Mouse (Mus musculus): Measurements from ENCODE around the gene Spef1. TPM values are rescaled to one million over a fixed set of nuclear protein-coding genes. Genes with fewer than 3 reads are reported as not detected.

The Spef1 gene
- 2.2 and 2.6 TPM in 2 replicates for polyA plus RNA-seq (2015; fragmentation: Nextera tagmentation; extraction: Ambion mirVana)

GRCm38 (mm10) chr2:131186771-131187601 is at the start of gene Spef1, which contains the start of gene Cdc25b:
TSS of gene Spef1 (minus strand) at chr2:131187282.
TSS of gene Cdc25b (plus strand) at chr2:131186949.

GRCm38 (mm10) chr2:131233307-131234126 is 46.4 kb upstream of the Spef1 start, which contains the start of gene Mavs:
TSS of gene Mavs (plus strand) at chr2:131234063.

GRCm38 (mm10) chr2:131206778-131207177 is 19.7 kb upstream of the Spef1 start, which contains the start of gene Ap5s1:
TSS of gene Ap5s1 (plus strand) at chr2:131207078.

GRCm38 (mm10) chr2:131179990-131180587 is 7.0 kb downstream of the Spef1 start, which contains the start of gene Cenpb:
TSS of gene Cenpb (minus strand) at chr2:131180067.

GRCm38 (mm10) chr2:131159938-131160581 is 27.0 kb downstream of the Spef1 start, which contains the start of gene 1700037H04Rik:
TSS of gene 1700037H04Rik (minus strand) at chr2:131160081.

GRCm38 (mm10) chr2:131132930-131133547 is 54.0 kb downstream of the Spef1 start, which contains the start of gene Gm11037:
TSS of gene Gm11037 (plus strand) at chr2:131133497.

GRCm38 (mm10) chr2:131127161-131127730 is 59.8 kb downstream of the Spef1 start, which contains the start of gene Hspa12b:
TSS of gene Hspa12b (plus strand) at chr2:131127280.

Other genes starting within 250 kb of the Spef1 start
- gene Gfra4, start 144.2 kb downstream of the Spef1 start, polyA plus RNA-seq (2015; fragmentation: Nextera tagmentation; extraction: Ambion mirVana): 88.3 and 99.6 TPM in 2 replicates
- gene Adam33, start 123.5 kb downstream of the Spef1 start, polyA plus RNA-seq (2015; fragmentation: Nextera tagmentation; extraction: Ambion mirVana): 77.8 and 88.7 TPM in 2 replicates
- gene Siglec1, start 100.5 kb downstream of the Spef1 start, polyA plus RNA-seq (2015; fragmentation: Nextera tagmentation; extraction: Ambion mirVana): 1.4 and 2.6 TPM in 2 replicates
- 9.5 and 10.1 TPM in 2 replicates for gene Hspa12b, start 60.0 kb downstream of the Spef1 start, polyA plus RNA-seq (2015; fragmentation: Nextera tagmentation; extraction: Ambion mirVana)
- gene Gm11037, start 53.8 kb downstream of the Spef1 start, polyA plus RNA-seq (2015; fragmentation: Nextera tagmentation; extraction: Ambion mirVana): not detected in 2 replicates
- gene 1700037H04Rik, start 27.2 kb downstream of the Spef1 start, polyA plus RNA-seq (2015; fragmentation: Nextera tagmentation; extraction: Ambion mirVana): 39.0 and 42.4 TPM in 2 replicates
- 14.9 and 15.0 TPM in 2 replicates for gene Cenpb, start 7.2 kb downstream of the Spef1 start, polyA plus RNA-seq (2015; fragmentation: Nextera tagmentation; extraction: Ambion mirVana)
- gene Cdc25b, start 333 bp downstream of the Spef1 start, polyA plus RNA-seq (2015; fragmentation: Nextera tagmentation; extraction: Ambion mirVana): 19.0 and 21.6 TPM in 2 replicates
- gene Ap5s1, start 19.8 kb upstream of the Spef1 start, polyA plus RNA-seq (2015; fragmentation: Nextera tagmentation; extraction: Ambion mirVana): 20.5 and 22.4 TPM in 2 replicates
- gene Mavs, start 46.8 kb upstream of the Spef1 start, polyA plus RNA-seq (2015; fragmentation: Nextera tagmentation; extraction: Ambion mirVana): 17.7 and 17.9 TPM in 2 replicates
- gene Pank2, start 75.2 kb upstream of the Spef1 start, polyA plus RNA-seq (2015; fragmentation: Nextera tagmentation; extraction: Ambion mirVana): 25.2 and 30.5 TPM in 2 replicates
- 1.5 and 1.9 TPM in 2 replicates for gene Rnf24, start 165.6 kb upstream of the Spef1 start, polyA plus RNA-seq (2015; fragmentation: Nextera tagmentation; extraction: Ambion mirVana)

All from urinary bladder, postnatal 0 days (tissue).